In genomic region chr5:125578661-125579060, GRCm38 (mm10) we compare ENCODE assay signal across 16 mouse cellular contexts. TPM values are rescaled to one million over a fixed set of nuclear protein-coding genes. Genes with fewer than 3 reads are reported as not detected.
DNase-seq lines count a peak whose midpoint lies in the region; ATAC-seq and TF ChIP-seq lines count a peak whose summit lies in the region.
"Had no signal": no experiment of that assay in that cellular context is flagged by ENCODE, and none has a peak within 500 bp of the region (broad histone marks: within the 10 kb centered on the region; RNA-seq: fewer than 3 reads in every experiment).

No protein-coding gene starts in this region.

- no peak for DNase-seq in forebrain, embryonic 10.5 days (ENCODE audit: extremely low spot score, low spot score)
- DNase-seq in frontal cortex, postnatal 10 days (ENCODE audit: low spot score in 2 of 2): peak; percentile 45 to 72
- DNase-seq in left cerebral cortex, adult 2 months (ENCODE audit: extremely low spot score in 1 of 2, low spot score in 2 of 2): peak; percentile 62 to 78
- peak; percentile 71 for DNase-seq in right cerebral cortex, postnatal 25 days
- no peak for DNase-seq in kidney, postnatal 25 days
- DNase-seq in lung, postnatal 0 days (ENCODE audit: low spot score): no peak
- DNase-seq in kidney, postnatal 36 days: no peak
- DNase-seq: adrenal gland, adult 2 months; cerebellum, adult 2 months had no signal

- H3K27me3 ChIP-seq in forebrain, embryonic 15.5 days: no peaks in the 10 kb centered on the region
- H3K27me3 ChIP-seq in forebrain, embryonic 10.5 days (ENCODE audit: poor library complexity, severe bottlenecking): peaks cover 6% of the 10 kb centered on the region; the same call in 1 of the 2 replicates
- no peaks in the 10 kb centered on the region for H3K27me3 ChIP-seq in lung, postnatal 0 days (replicated peaks; ENCODE audit: insufficient read depth, low read length)
- H3K27me3 ChIP-seq: embryonic facial prominence, embryonic 12.5 days; hindbrain, embryonic 12.5 days; liver, embryonic 15.5 days; stomach, embryonic 15.5 days had no signal

- H3K9me3 ChIP-seq in forebrain, embryonic 15.5 days: no peaks in the 10 kb centered on the region
- H3K9me3 ChIP-seq in forebrain, embryonic 10.5 days: no peaks in the 10 kb centered on the region; the same call in 1 of the 2 replicates
- H3K9me3 ChIP-seq in lung, postnatal 0 days (ENCODE audit: low read length): no peaks in the 10 kb centered on the region
- H3K9me3 ChIP-seq: embryonic facial prominence, embryonic 12.5 days; hindbrain, embryonic 12.5 days; liver, embryonic 15.5 days; stomach, embryonic 15.5 days had no signal

- WGBS in forebrain, embryonic 15.5 days: 63% methylated on average over 13 of the region's 13 CpGs
- 89% methylated on average over 13 of the region's 13 CpGs for WGBS in forebrain, embryonic 10.5 days
- WGBS in lung, postnatal 0 days: 74% methylated on average over 13 of the region's 13 CpGs

- no peak for TF ChIP-seq CTCF in left cerebral cortex, adult 2 months (IDR thresholded peaks at IDR 0.05)
- TF ChIP-seq CTCF in lung, postnatal 0 days (IDR thresholded peaks at IDR 0.05): no peak

- peak overlapping the region; percentile 8; the same call in 1 of the 2 replicates for H3K27ac ChIP-seq in forebrain, embryonic 15.5 days (replicated peaks)
- H3K27ac ChIP-seq in forebrain, embryonic 10.5 days: no peak overlapping the region
- peak overlapping the region; percentile 64 for H3K27ac ChIP-seq in left cerebral cortex, adult 2 months
- no peak overlapping the region for H3K27ac ChIP-seq in lung, postnatal 0 days (ENCODE audit: low read length)
- H3K27ac ChIP-seq: embryonic facial prominence, embryonic 12.5 days; hindbrain, embryonic 12.5 days; liver, embryonic 15.5 days; stomach, embryonic 15.5 days had no signal

- H3K36me3 ChIP-seq in forebrain, embryonic 15.5 days: no peaks in the 10 kb centered on the region
- no peaks in the 10 kb centered on the region for H3K36me3 ChIP-seq in forebrain, embryonic 10.5 days (replicated peaks)
- no peaks in the 10 kb centered on the region for H3K36me3 ChIP-seq in lung, postnatal 0 days (ENCODE audit: insufficient read depth, low read length)
- H3K36me3 ChIP-seq: embryonic facial prominence, embryonic 12.5 days; hindbrain, embryonic 12.5 days; liver, embryonic 15.5 days; stomach, embryonic 15.5 days had no signal

- H3K4me2 ChIP-seq in forebrain, embryonic 15.5 days (replicated peaks): no peak overlapping the region
- H3K4me2 ChIP-seq in lung, postnatal 0 days (replicated peaks; ENCODE audit: low read depth, low read length): no peak overlapping the region
- H3K4me2 ChIP-seq: embryonic facial prominence, embryonic 12.5 days; heart, embryonic 11.5 days; hindbrain, embryonic 12.5 days; liver, embryonic 15.5 days; stomach, embryonic 15.5 days had no signal

- no peak overlapping the region for H3K4me3 ChIP-seq in forebrain, embryonic 15.5 days
- no peak overlapping the region for H3K4me3 ChIP-seq in forebrain, embryonic 10.5 days
- no peak overlapping the region for H3K4me3 ChIP-seq in left cerebral cortex, adult 2 months
- H3K4me3 ChIP-seq in lung, postnatal 0 days (ENCODE audit: low read depth, low read length): no peak overlapping the region
- H3K4me3 ChIP-seq: embryonic facial prominence, embryonic 12.5 days; hindbrain, embryonic 12.5 days; liver, embryonic 15.5 days; myocyte; stomach, embryonic 15.5 days had no signal

- intact Hi-C loops in left cerebral cortex, adult 2 months (cut with DNase I): loop anchor here (1.0 kb wide), 1 partner anchor 45 kb away; no protein-coding TSS in a partner anchor

- no peak for ATAC-seq in forebrain, embryonic 15.5 days (replicated peaks)
- ATAC-seq in lung, postnatal 0 days: no peak

- no peak for TF ChIP-seq EP300 in lung, postnatal 0 days (IDR thresholded peaks at IDR 0.05)

- H3K9ac ChIP-seq in forebrain, embryonic 15.5 days (replicated peaks): no peak overlapping the region
- H3K9ac ChIP-seq in lung, postnatal 0 days (replicated peaks; ENCODE audit: low read depth): no peak overlapping the region
- H3K9ac ChIP-seq: embryonic facial prominence, embryonic 12.5 days; hindbrain, embryonic 12.5 days; liver, embryonic 15.5 days; stomach, embryonic 15.5 days had no signal

- peaks cover 22% of the 10 kb centered on the region for H3K4me1 ChIP-seq in forebrain, embryonic 15.5 days
- H3K4me1 ChIP-seq in forebrain, embryonic 10.5 days: peaks cover 34% of the 10 kb centered on the region
- no peaks in the 10 kb centered on the region for H3K4me1 ChIP-seq in lung, postnatal 0 days (ENCODE audit: insufficient read depth, low read depth, low read length)
- H3K4me1 ChIP-seq: liver, embryonic 15.5 days; stomach, embryonic 15.5 days had no signal

RNA-seq across cellular contexts. Expression of gene Tmem132b, which starts 47.1 kb away (rescaled TPM):
- polyA plus RNA-seq in forebrain, embryonic 15.5 days (2015; fragmentation: Nextera tagmentation; extraction: Ambion mirVana): 8.2 and 8.3 TPM in 2 replicates
- 0.20 and 0.27 TPM in 2 replicates for polyA plus RNA-seq in forebrain, embryonic 10.5 days (2016; fragmentation: Nextera tagmentation; extraction: Ambion mirVana)
- 100 to 1,000 TPM; 135 to 141 TPM for total RNA-seq in left cerebral cortex, adult 2 months (2021)
- not detected in 2 replicates for polyA plus RNA-seq in lung, postnatal 0 days (2015; fragmentation: Nextera tagmentation; extraction: Ambion mirVana)
- polyA plus RNA-seq: liver, embryonic 15.5 days had no signal

Comparison
In these comparisons a context has a peak if more than half of its experiments do, and no peak if none do; other contexts are left out.
1. H3K27ac ChIP-seq: peak in forebrain, embryonic 15.5 days (single experiment) and left cerebral cortex, adult 2 months (single experiment); none in forebrain, embryonic 10.5 days (single experiment) and lung, postnatal 0 days (single experiment).
2. DNase-seq: peak in frontal cortex, postnatal 10 days (2 of 2), left cerebral cortex, adult 2 months (2 of 2) and right cerebral cortex, postnatal 25 days (single experiment); none in forebrain, embryonic 10.5 days (single experiment), kidney, postnatal 25 days (0 of 2), lung, postnatal 0 days (single experiment) and kidney, postnatal 36 days (0 of 2).